Mouse (Mus musculus) cerebellum, postnatal 10 days (tissue): ENCODE measurements at regions not wholly inside any gene's neighbourhood (a gene's known extent, or its start where the extent isn't known, plus 50 kb on each side); places are given as distances from the start of the nearest gene placed in this dataset.

Source experiments
- DNase-seq, 2 experiments: peaks; one replicate each; pipeline ENCODE4 v3.0.0; 2021; ENCODE audit warnings: mixed read lengths in 2 of 2

GRCm38 (mm10) chr14:105392079-105392813 is 133.9 kb downstream of the Ndfip2 start:
- no peak for DNase-seq

GRCm38 (mm10) chr14:105391430-105391829 is 133.1 kb downstream of the Ndfip2 start:
- no peak for DNase-seq

GRCm38 (mm10) chr14:105385119-105385518 is 126.7 kb downstream of the Ndfip2 start:
- DNase-seq: no peak

DNA sequence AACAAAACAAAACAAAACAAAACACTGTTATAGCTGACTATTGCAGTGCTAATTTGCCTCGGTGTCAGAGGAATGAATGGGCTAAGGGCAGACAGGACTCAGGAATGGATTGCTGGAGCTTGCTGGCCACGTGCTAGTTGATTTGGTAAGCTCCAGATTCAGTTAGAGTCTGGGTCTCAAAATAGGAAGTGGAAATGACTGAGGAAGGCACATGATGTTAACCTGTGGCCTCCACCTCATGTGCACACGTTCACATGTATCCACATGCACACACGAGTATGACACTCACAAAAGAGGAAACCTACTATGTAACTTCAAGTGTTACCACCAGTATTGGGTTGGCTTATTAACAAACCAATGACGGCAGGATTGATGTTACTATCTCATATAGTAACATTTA is 125.0 kb downstream of the Ndfip2 start:
- no peak for DNase-seq

DNA sequence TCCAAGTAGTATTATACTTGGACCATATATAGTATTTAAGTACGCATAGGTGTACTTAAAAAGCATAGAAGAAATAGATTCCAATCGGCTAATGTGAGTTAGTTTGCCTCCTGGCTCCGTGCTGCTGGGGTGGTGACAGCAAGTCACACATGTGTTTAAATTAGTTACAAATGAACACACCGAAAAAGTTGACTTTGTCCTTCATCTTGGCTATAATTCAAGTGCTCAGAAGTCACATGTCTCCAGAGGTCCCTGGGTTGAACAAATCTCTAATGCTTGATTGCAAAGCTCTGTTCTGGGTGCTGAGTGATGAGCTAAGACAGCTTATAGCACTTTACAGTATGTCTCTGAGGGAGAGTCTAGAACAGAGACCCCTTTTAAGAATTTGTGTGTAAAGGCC is 121.7 kb downstream of the Ndfip2 start:
- DNase-seq: no peak

DNA sequence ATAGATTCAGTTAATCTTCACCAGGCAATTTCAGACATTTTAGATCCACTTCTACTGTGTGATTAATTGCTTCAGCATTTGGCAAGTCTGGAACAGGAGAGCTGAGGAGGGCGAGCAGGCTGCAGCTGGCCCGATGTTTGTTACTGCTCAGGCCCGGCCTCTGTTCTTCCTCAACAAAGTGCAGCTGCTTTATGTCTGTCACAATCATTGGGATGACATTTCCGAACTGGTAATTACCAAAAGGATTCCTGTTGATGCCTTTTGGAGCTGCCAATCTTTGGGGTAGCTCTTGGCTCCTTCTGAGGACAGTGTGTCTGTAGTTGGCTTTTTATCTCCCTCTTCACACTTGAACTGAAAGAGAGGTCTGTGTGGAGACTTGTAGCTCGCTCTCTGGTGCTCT is 119.4 kb downstream of the Ndfip2 start:
- DNase-seq: peak; percentile 4 to 5

GRCm38 (mm10) chr14:105377035-105377621 is 118.8 kb downstream of the Ndfip2 start:
- DNase-seq: no peak

DNA sequence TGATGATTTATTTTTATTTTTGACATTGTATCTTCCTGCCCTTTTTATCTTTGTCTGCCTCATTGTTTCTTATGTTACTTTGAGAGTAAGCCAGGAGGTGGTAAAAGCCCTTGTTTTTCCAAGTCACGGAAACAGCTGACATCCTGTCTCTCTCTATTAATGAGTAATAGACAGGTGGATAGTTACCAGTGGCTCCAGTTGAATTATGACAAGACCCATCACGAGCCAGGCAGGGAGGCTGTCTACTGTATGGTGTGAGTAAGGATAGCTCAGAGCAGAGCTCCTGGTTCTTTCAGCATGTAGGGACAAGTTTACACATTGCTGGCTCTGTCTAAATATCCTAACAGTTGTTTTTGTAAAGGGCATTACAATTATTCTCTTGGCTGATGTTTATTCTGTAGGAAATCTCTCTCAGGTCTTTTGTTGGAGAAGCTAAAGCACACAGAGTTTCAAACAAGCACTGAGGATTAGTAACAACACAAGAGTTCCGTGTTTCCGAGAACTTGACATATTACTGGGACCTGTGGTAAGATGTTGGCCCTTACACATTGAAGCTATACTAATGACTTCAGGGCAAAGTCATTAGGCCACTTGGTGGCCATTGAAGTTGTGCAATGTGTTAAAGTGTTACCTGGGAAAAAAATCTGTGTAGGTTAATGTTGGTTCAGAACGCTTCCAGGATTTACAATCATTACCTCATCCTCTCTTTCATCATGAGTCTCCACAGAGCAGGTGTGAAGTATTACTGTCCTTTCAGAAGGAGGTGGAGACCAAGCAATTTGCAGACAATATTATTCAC is 111.5 kb downstream of the Ndfip2 start:
- no peak for DNase-seq

GRCm38 (mm10) chr14:105360530-105360929 is 102.2 kb downstream of the Ndfip2 start:
- peak; percentile 13 to 21 for DNase-seq

- no peak for DNase-seq
Measured at GRCm38 (mm10) chr14:105359829-105360228, 101.5 kb downstream of the Ndfip2 start.
